Comparison of ENCODE assay signal across 20 mouse cellular contexts in the genomic region with DNA sequence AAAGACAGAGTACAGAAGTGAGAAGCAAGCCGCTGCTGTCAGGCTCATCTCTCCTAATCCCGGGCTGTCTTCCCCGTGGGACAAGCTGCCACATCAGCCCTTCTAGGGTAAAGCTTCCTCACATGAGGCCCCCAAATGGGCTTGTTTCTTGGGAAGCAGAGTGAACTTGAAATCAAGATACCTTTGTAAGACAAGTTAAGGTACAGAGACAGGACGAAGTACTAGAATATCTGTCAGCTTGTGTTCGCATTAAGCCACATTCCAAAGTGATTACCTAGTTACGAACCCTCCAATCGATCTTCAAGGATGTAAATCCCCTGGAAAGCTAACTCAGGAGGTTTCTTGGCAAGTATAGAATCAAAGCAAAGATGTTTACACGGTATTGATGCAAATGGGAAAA.
DNase-seq lines count a peak whose midpoint lies in the region; ATAC-seq and TF ChIP-seq lines count a peak whose summit lies in the region.
"Had no signal": no experiment of that assay in that cellular context is flagged by ENCODE, and none has a peak within 500 bp of the region (broad histone marks: within the 10 kb centered on the region; RNA-seq: fewer than 3 reads in every experiment).

No protein-coding gene starts in this region.

- no peaks in the 10 kb centered on the region for H3K27me3 ChIP-seq in hindbrain, embryonic 11.5 days (ENCODE audit: control insufficient read depth, insufficient read depth, low read length)
- H3K27me3 ChIP-seq in hindbrain, postnatal 0 days (ENCODE audit: insufficient read depth, low read length): no peaks in the 10 kb centered on the region
- no peaks in the 10 kb centered on the region for H3K27me3 ChIP-seq in midbrain, embryonic 14.5 days (ENCODE audit: control insufficient read depth, insufficient read depth, low read length)
- no peaks in the 10 kb centered on the region for H3K27me3 ChIP-seq in midbrain, postnatal 0 days (ENCODE audit: insufficient read depth, low read length)
- H3K27me3 ChIP-seq in embryonic facial prominence, embryonic 10.5 days (replicated peaks; ENCODE audit: low read depth, poor library complexity, severe bottlenecking): no peaks in the 10 kb centered on the region
- H3K27me3 ChIP-seq: forebrain, embryonic 13.5 days; hindbrain, embryonic 13.5 days; intestine, embryonic 15.5 days had no signal

- H3K4me1 ChIP-seq in hindbrain, embryonic 11.5 days (replicated peaks; ENCODE audit: control insufficient read depth, insufficient read depth, low read length): no peaks in the 10 kb centered on the region
- no peaks in the 10 kb centered on the region for H3K4me1 ChIP-seq in hindbrain, postnatal 0 days (ENCODE audit: insufficient read depth, low read length)
- no peaks in the 10 kb centered on the region for H3K4me1 ChIP-seq in midbrain, embryonic 14.5 days (ENCODE audit: control insufficient read depth, insufficient read depth, low read length)
- H3K4me1 ChIP-seq in midbrain, postnatal 0 days (ENCODE audit: insufficient read depth, low read length): no peaks in the 10 kb centered on the region
- H3K4me1 ChIP-seq in embryonic facial prominence, embryonic 10.5 days: peaks cover 50% of the 10 kb centered on the region
- H3K4me1 ChIP-seq: forebrain, embryonic 13.5 days; hindbrain, embryonic 13.5 days; intestine, embryonic 15.5 days had no signal

- no peak overlapping the region for H3K9ac ChIP-seq in hindbrain, embryonic 11.5 days (ENCODE audit: low read depth, low read length)
- H3K9ac ChIP-seq in hindbrain, postnatal 0 days (replicated peaks; ENCODE audit: low read length): no peak overlapping the region
- H3K9ac ChIP-seq in midbrain, embryonic 14.5 days (replicated peaks; ENCODE audit: low read length): no peak overlapping the region
- H3K9ac ChIP-seq in midbrain, postnatal 0 days (replicated peaks; ENCODE audit: low read length, poor library complexity, severe bottlenecking): no peak overlapping the region
- H3K9ac ChIP-seq: forebrain, embryonic 13.5 days; forebrain, postnatal 0 days; hindbrain, embryonic 13.5 days; intestine, embryonic 15.5 days had no signal

- 36% methylated on average over 8 of the region's 8 CpGs for WGBS in hindbrain, embryonic 11.5 days
- 32% methylated on average over 8 of the region's 8 CpGs for WGBS in hindbrain, postnatal 0 days
- WGBS in midbrain, embryonic 14.5 days: 9% methylated on average over 8 of the region's 8 CpGs
- 15% methylated on average over 8 of the region's 8 CpGs for WGBS in midbrain, postnatal 0 days
- 31% methylated on average over 8 of the region's 8 CpGs for WGBS in embryonic facial prominence, embryonic 10.5 days

- no peaks in the 10 kb centered on the region for H3K9me3 ChIP-seq in hindbrain, embryonic 11.5 days (ENCODE audit: control insufficient read depth, low read length)
- H3K9me3 ChIP-seq in hindbrain, postnatal 0 days (ENCODE audit: low read length): no peaks in the 10 kb centered on the region
- no peaks in the 10 kb centered on the region for H3K9me3 ChIP-seq in midbrain, embryonic 14.5 days (ENCODE audit: control insufficient read depth, low read length)
- H3K9me3 ChIP-seq in midbrain, postnatal 0 days (ENCODE audit: low read length): no peaks in the 10 kb centered on the region
- no peaks in the 10 kb centered on the region for H3K9me3 ChIP-seq in embryonic facial prominence, embryonic 10.5 days
- H3K9me3 ChIP-seq: forebrain, embryonic 13.5 days; heart, embryonic 10.5 days; hindbrain, embryonic 13.5 days; intestine, embryonic 15.5 days had no signal

- H3K4me3 ChIP-seq in hindbrain, embryonic 11.5 days (ENCODE audit: low read depth, low read length): no peak overlapping the region
- no peak overlapping the region for H3K4me3 ChIP-seq in hindbrain, postnatal 0 days (ENCODE audit: low read length)
- no peak overlapping the region for H3K4me3 ChIP-seq in midbrain, embryonic 14.5 days (replicated peaks; ENCODE audit: low read depth, low read length)
- H3K4me3 ChIP-seq in midbrain, postnatal 0 days (ENCODE audit: low read depth, low read length): no peak overlapping the region
- H3K4me3 ChIP-seq in embryonic facial prominence, embryonic 10.5 days: no peak overlapping the region
- H3K4me3 ChIP-seq: forebrain, embryonic 13.5 days; heart, embryonic 10.5 days; hindbrain, embryonic 13.5 days; intestine, embryonic 15.5 days had no signal

- H3K4me2 ChIP-seq in hindbrain, embryonic 11.5 days (replicated peaks; ENCODE audit: low read depth, low read length): no peak overlapping the region
- no peak overlapping the region for H3K4me2 ChIP-seq in hindbrain, postnatal 0 days (ENCODE audit: low read depth, low read length)
- peak overlapping the region; percentile 4; the same call in 1 of the 2 replicates for H3K4me2 ChIP-seq in midbrain, embryonic 14.5 days (ENCODE audit: low read length)
- no peak overlapping the region for H3K4me2 ChIP-seq in midbrain, postnatal 0 days (ENCODE audit: low read depth, low read length, poor library complexity, severe bottlenecking)
- H3K4me2 ChIP-seq: forebrain, embryonic 13.5 days; hindbrain, embryonic 13.5 days; intestine, embryonic 15.5 days had no signal

- DNase-seq in hindbrain, embryonic 11.5 days (ENCODE audit: low spot score): peak; percentile 9
- DNase-seq in hindbrain, postnatal 0 days (ENCODE audit: low spot score): no peak
- peak; percentile 20 for DNase-seq in midbrain, embryonic 14.5 days
- no peak for DNase-seq in midbrain, postnatal 0 days (ENCODE audit: low spot score)
- DNase-seq in embryonic facial prominence, embryonic 10.5 days (ENCODE audit: low spot score): no peak
- no peak for DNase-seq in adrenal gland, adult 2 months
- no peak for DNase-seq in ovary, postnatal 36 days (ENCODE audit: low spot score)
- DNase-seq: adrenal gland, postnatal 14 days; cerebellum, adult 18-20 months; cerebellum, adult 9-11 months; cerebellum, postnatal 36 days; forebrain, postnatal 0 days; gastrocnemius, postnatal 14 days; heart, adult 11 months; heart, postnatal 10 days; heart, postnatal 4 days had no signal

- TF ChIP-seq CTCF in hindbrain, postnatal 0 days (IDR thresholded peaks at IDR 0.05; ENCODE audit: low read depth): no peak
- no peak for TF ChIP-seq CTCF in midbrain, postnatal 0 days (IDR thresholded peaks at IDR 0.05)

- no peak overlapping the region for H3K27ac ChIP-seq in hindbrain, embryonic 11.5 days (ENCODE audit: low read depth, low read length)
- H3K27ac ChIP-seq in hindbrain, postnatal 0 days: no peak overlapping the region
- no peak overlapping the region for H3K27ac ChIP-seq in midbrain, embryonic 14.5 days (replicated peaks; ENCODE audit: low read depth, low read length)
- H3K27ac ChIP-seq in midbrain, postnatal 0 days (ENCODE audit: low read depth, low read length): no peak overlapping the region
- H3K27ac ChIP-seq in embryonic facial prominence, embryonic 10.5 days (replicated peaks): peak overlapping the region; percentile 60; the same call in 1 of the 2 replicates
- H3K27ac ChIP-seq: forebrain, embryonic 13.5 days; heart, embryonic 10.5 days; hindbrain, embryonic 13.5 days; intestine, embryonic 15.5 days had no signal

- no peaks in the 10 kb centered on the region for H3K36me3 ChIP-seq in hindbrain, embryonic 11.5 days (ENCODE audit: control insufficient read depth, insufficient read depth, low read length)
- H3K36me3 ChIP-seq in hindbrain, postnatal 0 days (ENCODE audit: insufficient read depth, low read length): no peaks in the 10 kb centered on the region
- no peaks in the 10 kb centered on the region for H3K36me3 ChIP-seq in midbrain, embryonic 14.5 days (ENCODE audit: control insufficient read depth, insufficient read depth, low read length)
- H3K36me3 ChIP-seq in midbrain, postnatal 0 days (ENCODE audit: insufficient read depth, low read length): no peaks in the 10 kb centered on the region
- no peaks in the 10 kb centered on the region for H3K36me3 ChIP-seq in embryonic facial prominence, embryonic 10.5 days (replicated peaks)
- H3K36me3 ChIP-seq: heart, embryonic 10.5 days; hindbrain, embryonic 13.5 days; intestine, embryonic 15.5 days had no signal

- no peak for ATAC-seq in hindbrain, embryonic 11.5 days (ENCODE audit: low FRiP score)
- no peak for ATAC-seq in hindbrain, postnatal 0 days
- ATAC-seq in midbrain, embryonic 14.5 days (ENCODE audit: low FRiP score, low TSS enrichment): no peak
- ATAC-seq in midbrain, postnatal 0 days (ENCODE audit: low FRiP score): no peak
- ATAC-seq: forebrain, embryonic 13.5 days; forebrain, postnatal 0 days; intestine, embryonic 15.5 days had no signal

Comparison
In these comparisons a context has a peak if more than half of its experiments do, and no peak if none do; other contexts are left out.
1. DNase-seq: peak in hindbrain, embryonic 11.5 days (single experiment) and midbrain, embryonic 14.5 days (single experiment); none in hindbrain, postnatal 0 days (single experiment), midbrain, postnatal 0 days (single experiment), embryonic facial prominence, embryonic 10.5 days (single experiment), adrenal gland, adult 2 months (single experiment) and ovary, postnatal 36 days (single experiment).